Mouse (Mus musculus) heart, adult 2 months (tissue): ENCODE data around the gene Rpl3.
"Not testable (repeated sequence)": the region's sequence is repeated elsewhere in the genome, so short reads cannot be mapped to it uniquely, and the experiment has no call there.

Source experiments
- CTCF ChIP-seq: fragments of 200-600 bp; IDR thresholded peaks from 2 replicates; pipeline ENCODE4 v1.8.1; 2022; ENCODE audit warnings: antibody characterized with exemption, mild to moderate bottlenecking, moderate library complexity
- EP300 ChIP-seq: fragments of 200-500 bp; IDR thresholded peaks from 2 replicates; pipeline ENCODE4 v1.6.1; 2011; ENCODE audit warnings: low read depth, low read length, control low read depth; ENCODE audit not compliant: insufficient read depth
- POLR2A ChIP-seq: fragments of 200-500 bp; IDR thresholded peaks from 2 replicates; pipeline ENCODE4 v1.6.1; 2011; ENCODE audit warnings: mild to moderate bottlenecking, low read depth, low read length, control low read depth; ENCODE audit not compliant: insufficient read depth

- TF ChIP-seq CTCF, POLR2A, EP300: not testable (repeated sequence)
These were observed 30.8 kb upstream of the Rpl3 start for GRCm38 (mm10) chr15:80122431-80122830.
